Mouse (Mus musculus) small intestine, adult 2 months (tissue): ENCODE measurements around the gene H2afb3. TPM values are rescaled to one million over a fixed set of nuclear protein-coding genes. Genes with fewer than 3 reads are reported as not detected.
"Not testable (repeated sequence)": the region's sequence is repeated elsewhere in the genome, so short reads cannot be mapped to it uniquely, and the experiment has no call there.

Source experiments
- H3K27ac ChIP-seq: fragments of 200-500 bp; 2 replicates; pipeline ENCODE4 v1.5.1; 2012; ENCODE audit warnings: low read depth, low read length, control low read depth, inconsistent platforms; ENCODE audit not compliant: insufficient read depth
- H3K27me3 ChIP-seq: fragments of 200-500 bp; 2 replicates; pipeline ENCODE4 v1.6.1; 2012; ENCODE audit warnings: mild to moderate bottlenecking, moderate library complexity, low read length, inconsistent platforms; ENCODE audit not compliant: control insufficient read depth, insufficient read depth
- H3K36me3 ChIP-seq: fragments of 200-500 bp; 2 replicates; pipeline ENCODE4 v1.6.1; 2012; ENCODE audit warnings: mild to moderate bottlenecking, low read length, control low read depth, inconsistent platforms; ENCODE audit not compliant: control insufficient read depth, insufficient read depth
- H3K4me1 ChIP-seq: fragments of 200-500 bp; 2 replicates; pipeline ENCODE4 v1.6.1; 2012; ENCODE audit warnings: low read length, inconsistent platforms, mixed read lengths; ENCODE audit not compliant: control insufficient read depth, insufficient read depth, insufficient read length
- H3K4me3 ChIP-seq: fragments of 200-500 bp; 2 replicates; pipeline ENCODE4 v1.5.1; 2012; ENCODE audit warnings: low read depth, mild to moderate bottlenecking, control low read depth, inconsistent platforms, low read length, moderate library complexity
- CTCF ChIP-seq: fragments of 200-500 bp; IDR thresholded peaks from 2 replicates; pipeline ENCODE4 v1.5.1; 2012; ENCODE audit warnings: low read depth, mild to moderate bottlenecking, control low read depth, inconsistent platforms, low read length, moderate library complexity, mixed read lengths; ENCODE audit not compliant: insufficient replicate concordance, insufficient read length; ENCODE audit errors: extremely low read depth
- POLR2A ChIP-seq: fragments of 200-500 bp; IDR thresholded peaks from 2 replicates; pipeline ENCODE4 v1.6.1; 2012; ENCODE audit warnings: low read depth, mild to moderate bottlenecking, control low read depth, inconsistent platforms, low read length, moderate library complexity
- WGBS: fragments of 180-500 bp; shearing (Covaris S2); methylation state at CpG from one replicate; pipeline ENCODE4 v1.1.7; 2018; 5-methylcytosine and 5-hydroxymethylcytosine counted together
- polyA plus RNA-seq: library from polyadenylated mRNA; depleted of rRNA; stranded (reverse); fragments of >200 nt; gene quantifications from 2 replicates; pipeline ENCODE4 v1.2.3, GENCODE M21; 2012; rRNA removed

The H2afb3 gene
- not detected in 2 replicates for polyA plus RNA-seq

GRCm38 (mm10) chrX:120312995-120313394, at the start of gene H2afb3:
Gene H2afb3 (minus strand): TSS chrX:120313095.
- H3K27ac ChIP-seq, H3K4me1 ChIP-seq, H3K27me3 ChIP-seq, H3K36me3 ChIP-seq, H3K4me3 ChIP-seq: not testable (repeated sequence)
- WGBS, result 82% methylated on average over 9 of the region's 10 CpGs

- Histone ChIP-seq H3K27ac (no peak overlapping the region), H3K36me3 (no peaks in the 10 kb centered on the region), H3K4me3 (no peak overlapping the region), H3K4me1 (no peaks in the 10 kb centered on the region), H3K27me3 (no peaks in the 10 kb centered on the region)
- TF ChIP-seq POLR2A (no peak), CTCF (no peak)
- 56% methylated on average over 2 of the region's 2 CpGs for WGBS
Observed at GRCm38 (mm10) chrX:120301469-120302175, 11.3 kb downstream of the H2afb3 start.

GRCm38 (mm10) chrX:120292832-120293750, 19.8 kb downstream of the H2afb3 start:
- no peak overlapping the region for H3K27ac ChIP-seq
- 9% methylated on average over 39 of the region's 46 CpGs for WGBS
- H3K36me3 ChIP-seq, result no peaks in the 10 kb centered on the region
- 0 out of 2 replicates have a peak overlapping the region, but pooled peaks have one; percentile 13 for H3K4me3 ChIP-seq
- TF ChIP-seq POLR2A, result no peak
- no peak for TF ChIP-seq CTCF
- H3K4me1 ChIP-seq, result no peaks in the 10 kb centered on the region
- no peaks in the 10 kb centered on the region for H3K27me3 ChIP-seq

GRCm38 (mm10) chrX:120291696-120292095, 21.2 kb downstream of the H2afb3 start:
- H3K4me1 ChIP-seq, result no peaks in the 10 kb centered on the region
- H3K36me3 ChIP-seq, result no peaks in the 10 kb centered on the region
- H3K27ac ChIP-seq, result no peak overlapping the region
- TF ChIP-seq POLR2A, result no peak
- no peak for TF ChIP-seq CTCF
- no peak overlapping the region for H3K4me3 ChIP-seq
- WGBS, result 10% methylated on average over 13 of the region's 13 CpGs
- no peaks in the 10 kb centered on the region for H3K27me3 ChIP-seq

- Histone ChIP-seq H3K4me1 (no peaks in the 10 kb centered on the region), H3K27me3 (no peaks in the 10 kb centered on the region), H3K27ac (no peak overlapping the region), H3K4me3 (no peak overlapping the region), H3K36me3 (no peaks in the 10 kb centered on the region)
- TF ChIP-seq CTCF (no peak), POLR2A (no peak)
- 11% methylated on average over 18 of the region's 18 CpGs for WGBS
Observed at GRCm38 (mm10) chrX:120290900-120291280, 22.0 kb downstream of the H2afb3 start.

GRCm38 (mm10) chrX:120290011-120290899, 22.6 kb downstream of the H2afb3 start, which contains the start of gene Pcdh11x:
Gene Pcdh11x (plus strand): TSS chrX:120290259.
- no peaks in the 10 kb centered on the region for H3K4me1 ChIP-seq
- no peaks in the 10 kb centered on the region for H3K36me3 ChIP-seq
- TF ChIP-seq POLR2A (no peak), CTCF (no peak)
- no peaks in the 10 kb centered on the region for H3K27me3 ChIP-seq
- H3K4me3 ChIP-seq, result no peak within 1 kb of the TSS
- 15% methylated on average over 32 of the region's 40 CpGs for WGBS
- no peak within 1 kb of the TSS for H3K27ac ChIP-seq

- Histone ChIP-seq H3K27me3 (no peaks in the 10 kb centered on the region), H3K36me3 (no peaks in the 10 kb centered on the region), H3K4me3 (no peak overlapping the region), H3K27ac (no peak overlapping the region), H3K4me1 (no peaks in the 10 kb centered on the region)
- TF ChIP-seq POLR2A (no peak), CTCF (no peak)
- WGBS, result 0% methylated on average over 1 of the region's 1 CpGs
Observed at GRCm38 (mm10) chrX:120287502-120287901, 25.4 kb downstream of the H2afb3 start.
